Mouse (Mus musculus): ENCODE measurements around the gene Clk4.

DNA sequence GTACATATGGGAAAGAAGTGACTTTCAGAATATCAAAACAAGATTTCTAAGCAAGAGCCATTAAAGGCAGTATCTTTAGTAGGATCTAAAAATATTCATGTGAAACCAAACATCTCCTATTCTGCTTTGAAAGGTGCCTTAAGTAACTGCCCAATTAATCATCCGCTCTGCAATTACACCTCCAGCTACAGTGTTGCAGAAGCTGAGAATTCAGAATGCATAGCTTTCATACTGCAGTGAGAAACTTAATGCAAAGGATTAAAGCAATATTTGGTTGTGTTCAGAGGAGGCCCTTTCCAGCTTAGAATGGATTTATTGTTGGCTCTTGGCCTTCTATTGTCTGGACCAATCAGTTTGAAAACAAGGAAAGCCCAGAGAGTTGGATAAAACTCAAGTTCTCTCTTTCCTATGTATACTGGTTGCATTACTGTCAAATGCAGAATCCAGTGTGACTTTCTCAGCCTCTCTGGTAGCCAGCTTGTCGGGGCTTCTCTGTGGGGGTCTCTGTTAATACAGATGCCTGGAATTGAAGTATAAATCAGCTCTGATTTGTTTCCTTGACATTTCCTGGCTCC lies 32.5 kb downstream of the Clk4 start:
- no peak for TF ChIP-seq CTCF (IDR thresholded peaks at IDR 0.05; ENCODE audit: low read depth)
- TF ChIP-seq EP300 (IDR thresholded peaks at IDR 0.05; ENCODE audit: low read depth): no peak
